Mouse (Mus musculus) CH12.LX (cell line): Measurements from ENCODE around the gene Bcdin3d.

ENCODE experiments used
- CHD2 ChIP-seq: IDR thresholded peaks from 2 replicates; pipeline ENCODE4 v1.6.1; 2011; ENCODE audit warnings: low read length, improper control_type of control experiment
- CTCF ChIP-seq, 2 experiments: IDR thresholded peaks in 1 of 2; conservative IDR thresholded peaks in 1 of 2; 2 replicates each; pipeline ENCODE4 v1.5.1; 2011 to 2012; ENCODE audit warnings: low read depth in 2 of 2, low read length in 2 of 2, improper control_type of control experiment in 1 of 2, inconsistent platforms in 1 of 2, mild to moderate bottlenecking in 1 of 2, moderate library complexity in 1 of 2
- E2F4 ChIP-seq: IDR thresholded peaks from 2 replicates; pipeline ENCODE4 v1.6.1; 2011; ENCODE audit warnings: low read depth, low read length, improper control_type of control experiment; ENCODE audit not compliant: insufficient replicate concordance
- EP300 ChIP-seq: IDR thresholded peaks from 2 replicates; pipeline ENCODE4 v1.6.1; 2011; ENCODE audit warnings: low read length, improper control_type of control experiment
- HCFC1 ChIP-seq: IDR thresholded peaks from 2 replicates; pipeline ENCODE4 v1.6.1; 2012; ENCODE audit warnings: low read depth, mild to moderate bottlenecking, inconsistent platforms, low read length, improper control_type of control experiment
- NRF1 ChIP-seq: IDR thresholded peaks from 2 replicates; pipeline ENCODE4 v1.6.1; 2014; ENCODE audit warnings: low read depth, mild to moderate bottlenecking, inconsistent platforms, low read length, improper control_type of control experiment, moderate library complexity
- POLR2A ChIP-seq: IDR thresholded peaks from 2 replicates; pipeline ENCODE4 v1.6.1; 2011; ENCODE audit warnings: low read depth, mild to moderate bottlenecking, improper control_type of control experiment, low read length
- POLR2AphosphoS2 ChIP-seq: IDR thresholded peaks from 2 replicates; pipeline ENCODE4 v1.6.1; 2011; ENCODE audit warnings: low read depth, low read length, improper control_type of control experiment
- RCOR1 ChIP-seq: conservative IDR thresholded peaks from 2 replicates; pipeline ENCODE4 v1.6.1; 2012; ENCODE audit warnings: low read depth, mild to moderate bottlenecking, inconsistent platforms, low read length, improper control_type of control experiment
- USF1 ChIP-seq: IDR thresholded peaks from 2 replicates; pipeline ENCODE4 v1.6.1; 2014; ENCODE audit warnings: low read depth, mild to moderate bottlenecking, inconsistent platforms, low read length, improper control_type of control experiment
- USF2 ChIP-seq: conservative IDR thresholded peaks from 2 replicates; pipeline ENCODE4 v1.6.1; 2011; ENCODE audit warnings: low read depth, low read length, improper control_type of control experiment
- ZMIZ1 ChIP-seq: IDR thresholded peaks from 2 replicates; pipeline ENCODE4 v1.6.1; 2012; ENCODE audit warnings: low read depth, mild to moderate bottlenecking, inconsistent platforms, low read length, improper control_type of control experiment

GRCm38 (mm10) chr15:99440816-99441457, 33.6 kb downstream of the Bcdin3d start:
- TF ChIP-seq POLR2AphosphoS2 (no peak), CTCF (conservative IDR thresholded peaks at IDR 0.05 in 1 of 2, IDR thresholded peaks at IDR 0.05 in 1 of 2; ENCODE audit: low read depth in 2 of 2, low read length in 2 of 2) (no peak), POLR2A (no peak), RCOR1 (no peak), HCFC1 (no peak), EP300 (no peak), E2F4 (no peak), USF1 (no peak), NRF1 (no peak), CHD2 (no peak), ZMIZ1 (no peak), USF2 (no peak)
